Mouse (Mus musculus) lung, embryonic 15.5 days (tissue): ENCODE data around the gene Wnt3. TPM values are rescaled to one million over a fixed set of nuclear protein-coding genes. Genes with fewer than 3 reads are reported as not detected.

ENCODE experiments used
- ATAC-seq: fragments of 200-750 bp; cut with Nextera tagmentation; 2 replicates; pipeline ENCODE4 v1.8.0; 2017; ENCODE audit warnings: moderate number of reproducible peaks, borderline replicate concordance; ENCODE audit not compliant: low FRiP score, low TSS enrichment; ENCODE audit errors: extremely low read depth
- H3K27ac ChIP-seq: fragments of 300-500 bp; sonication (generic); 2 replicates; pipeline ENCODE4 v1.5.1; 2015; ENCODE audit warnings: moderate library complexity, mild to moderate bottlenecking, inconsistent platforms
- H3K27me3 ChIP-seq: fragments of 300-500 bp; sonication (generic); 2 replicates; pipeline ENCODE4 v1.6.1; 2015; ENCODE audit warnings: inconsistent platforms
- H3K36me3 ChIP-seq: fragments of 300-500 bp; sonication (generic); 2 replicates; pipeline ENCODE4 v1.6.1; 2015; ENCODE audit warnings: inconsistent platforms
- H3K4me1 ChIP-seq: fragments of 300-500 bp; sonication (generic); 2 replicates; pipeline ENCODE4 v1.6.1; 2015; ENCODE audit warnings: inconsistent platforms
- H3K4me2 ChIP-seq: fragments of 300-500 bp; sonication (generic); 2 replicates; pipeline ENCODE4 v1.6.1; 2015; ENCODE audit warnings: inconsistent platforms, mild to moderate bottlenecking, moderate library complexity
- H3K4me3 ChIP-seq: fragments of 300-500 bp; sonication (generic); 2 replicates; pipeline ENCODE4 v1.5.1; 2015; ENCODE audit warnings: mild to moderate bottlenecking, inconsistent platforms
- H3K9ac ChIP-seq: fragments of 300-500 bp; sonication (generic); 2 replicates; pipeline ENCODE4 v1.6.1; 2015; ENCODE audit warnings: inconsistent platforms
- H3K9me3 ChIP-seq: fragments of 300-500 bp; sonication (generic); 2 replicates; pipeline ENCODE4 v1.6.1; 2016; ENCODE audit warnings: inconsistent platforms
- WGBS: fragments of 180-500 bp; shearing (Covaris S2); methylation state at CpG from one replicate; pipeline ENCODE4 v1.1.7; 2015; 5-methylcytosine and 5-hydroxymethylcytosine counted together
- polyA plus RNA-seq: library from polyadenylated mRNA; unstranded; fragments of >200 nt; fragmentation: Nextera tagmentation; extraction: Ambion mirVana; gene quantifications from 2 replicates; pipeline ENCODE4 v1.2.1, GENCODE M21; 2015

Wnt3 gene
- polyA plus RNA-seq: 0.09 and 0.23 TPM in 2 replicates

DNA sequence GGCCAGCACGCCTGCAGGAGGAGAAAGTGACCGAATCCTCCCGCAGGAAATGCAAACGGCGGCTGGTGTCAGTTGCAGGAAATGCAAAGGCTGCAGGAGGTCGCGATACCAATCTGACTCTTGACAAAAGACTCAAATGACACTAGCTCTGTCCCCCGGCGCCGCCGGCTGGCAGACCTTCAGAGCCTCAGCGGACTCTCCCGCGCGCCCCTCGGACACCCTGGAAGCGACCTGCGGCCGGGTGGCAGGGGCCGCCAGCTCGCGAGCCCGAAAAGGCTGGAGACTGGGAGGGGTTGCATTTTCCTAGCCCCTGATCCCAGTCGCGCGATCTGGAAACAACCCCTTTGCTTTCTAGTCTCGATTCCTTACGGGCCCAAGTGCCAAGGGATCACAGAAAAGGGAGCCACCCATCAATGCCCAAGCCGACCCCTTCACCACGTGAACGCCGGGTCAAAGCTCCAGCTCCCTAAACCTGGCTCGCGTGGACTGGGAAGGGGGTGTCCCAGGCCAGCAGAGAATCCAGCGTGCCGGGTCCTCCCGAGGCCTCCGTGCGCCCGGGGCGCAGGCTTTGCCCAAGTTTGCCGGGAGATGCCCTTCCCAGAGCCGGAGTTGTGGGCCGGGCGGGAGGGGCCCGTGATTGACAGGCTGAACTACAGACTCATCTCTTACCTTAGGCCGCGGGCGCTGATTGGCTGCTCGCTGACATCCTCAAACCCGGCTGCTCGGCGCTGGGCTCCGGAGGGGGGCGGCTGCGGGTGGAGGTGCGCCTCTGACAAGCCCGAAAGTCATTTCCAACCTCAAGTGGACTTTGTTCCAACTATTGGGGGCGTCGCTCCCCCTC is at the start of gene Wnt3:
Gene Wnt3, plus strand, starts transcription at position 764 of the 841 bp plus-strand sequence.
- peaks cover 88% of the 10 kb centered on the region for H3K27me3 ChIP-seq
- no peaks in the 10 kb centered on the region for H3K36me3 ChIP-seq
- under 1% methylated on average over 60 of the region's 60 CpGs for WGBS
- H3K9me3 ChIP-seq: no peaks in the 10 kb centered on the region
- peak within 1 kb of the TSS; percentile 18 for H3K4me3 ChIP-seq
- no peak within 1 kb of the TSS for H3K27ac ChIP-seq
- H3K4me1 ChIP-seq: peaks cover 12% of the 10 kb centered on the region
- H3K9ac ChIP-seq: no peak within 1 kb of the TSS
- no peak for ATAC-seq
- peak within 1 kb of the TSS; percentile 43 for H3K4me2 ChIP-seq

DNA sequence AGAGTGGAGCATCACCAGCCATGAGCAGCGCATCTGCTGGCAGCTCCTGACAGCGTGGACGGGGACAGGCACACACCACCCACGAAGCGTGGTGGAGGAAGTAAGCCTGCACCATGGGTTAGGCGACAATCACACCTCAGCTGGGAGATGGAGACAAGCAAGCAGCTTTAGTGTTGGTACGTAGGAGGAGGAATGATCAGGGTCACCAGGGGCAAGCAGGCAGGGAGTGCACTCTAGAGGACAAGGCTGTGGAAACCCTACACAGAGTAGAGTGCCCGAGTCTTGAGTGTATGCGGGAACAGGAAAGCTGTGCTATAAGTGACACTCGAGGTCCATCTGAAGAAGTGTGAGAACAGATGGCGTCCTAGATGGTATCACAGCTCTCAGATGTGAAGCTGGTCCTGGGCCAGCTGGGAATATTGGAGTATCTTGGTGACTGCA is 49.6 kb upstream of the Wnt3 start:
- Histone ChIP-seq H3K9me3 (no peaks in the 10 kb centered on the region), H3K36me3 (no peaks in the 10 kb centered on the region), H3K27me3 (no peaks in the 10 kb centered on the region), H3K27ac (no peak overlapping the region), H3K4me2 (no peak overlapping the region), H3K4me3 (no peak overlapping the region), H3K4me1 (peaks cover 5% of the 10 kb centered on the region; the same call in 1 of the 2 replicates), H3K9ac (no peak overlapping the region)
- WGBS: 49% methylated on average over 11 of the region's 11 CpGs
- ATAC-seq: no peak

- H3K9me3 ChIP-seq: no peaks in the 10 kb centered on the region
- H3K36me3 ChIP-seq: no peaks in the 10 kb centered on the region
- no peak overlapping the region for H3K9ac ChIP-seq
- peaks cover 6% of the 10 kb centered on the region; the same call in 1 of the 2 replicates for H3K4me1 ChIP-seq
- 65% methylated on average over 9 of the region's 9 CpGs for WGBS
- no peaks in the 10 kb centered on the region for H3K27me3 ChIP-seq
- H3K4me3 ChIP-seq: no peak overlapping the region
- no peak overlapping the region for H3K27ac ChIP-seq
- H3K4me2 ChIP-seq: no peak overlapping the region
- ATAC-seq: no peak
Measured at GRCm38 (mm10) chr11:103729282-103729985, 44.5 kb upstream of the Wnt3 start.

GRCm38 (mm10) chr11:103731594-103731993 is 42.4 kb upstream of the Wnt3 start:
- Histone ChIP-seq H3K4me3 (no peak overlapping the region), H3K9ac (no peak overlapping the region), H3K27ac (no peak overlapping the region), H3K4me2 (no peak overlapping the region), H3K9me3 (no peaks in the 10 kb centered on the region), H3K36me3 (no peaks in the 10 kb centered on the region), H3K4me1 (peaks cover 14% of the 10 kb centered on the region), H3K27me3 (no peaks in the 10 kb centered on the region)
- ATAC-seq: no peak
- 70% methylated on average over 9 of the region's 9 CpGs for WGBS

DNA sequence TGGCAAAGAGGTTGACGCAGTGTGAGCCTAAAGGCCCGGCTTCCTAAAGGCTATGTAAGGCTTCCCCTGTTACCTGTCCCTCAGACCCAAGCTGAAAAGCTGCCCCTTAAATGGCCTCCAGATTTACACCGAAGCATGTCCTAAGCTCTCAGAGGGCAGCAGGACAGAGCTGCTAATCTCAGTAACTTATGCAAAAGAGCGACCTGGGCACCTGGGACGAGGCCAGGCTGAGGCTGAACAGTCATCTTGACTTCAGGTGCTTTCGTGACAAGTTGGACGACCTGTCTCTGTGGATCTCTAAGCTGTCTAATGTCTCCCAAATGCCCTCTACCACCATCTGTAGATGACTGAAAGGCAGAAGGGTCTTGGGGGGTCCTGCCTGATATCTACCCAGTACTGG is 41.6 kb upstream of the Wnt3 start:
- H3K9me3 ChIP-seq: no peaks in the 10 kb centered on the region
- no peak overlapping the region for H3K27ac ChIP-seq
- H3K27me3 ChIP-seq: no peaks in the 10 kb centered on the region
- no peak for ATAC-seq
- H3K4me1 ChIP-seq: peaks cover 14% of the 10 kb centered on the region
- no peak overlapping the region for H3K9ac ChIP-seq
- no peaks in the 10 kb centered on the region for H3K36me3 ChIP-seq
- 76% methylated on average over 7 of the region's 7 CpGs for WGBS
- no peak overlapping the region for H3K4me3 ChIP-seq
- no peak overlapping the region for H3K4me2 ChIP-seq

DNA sequence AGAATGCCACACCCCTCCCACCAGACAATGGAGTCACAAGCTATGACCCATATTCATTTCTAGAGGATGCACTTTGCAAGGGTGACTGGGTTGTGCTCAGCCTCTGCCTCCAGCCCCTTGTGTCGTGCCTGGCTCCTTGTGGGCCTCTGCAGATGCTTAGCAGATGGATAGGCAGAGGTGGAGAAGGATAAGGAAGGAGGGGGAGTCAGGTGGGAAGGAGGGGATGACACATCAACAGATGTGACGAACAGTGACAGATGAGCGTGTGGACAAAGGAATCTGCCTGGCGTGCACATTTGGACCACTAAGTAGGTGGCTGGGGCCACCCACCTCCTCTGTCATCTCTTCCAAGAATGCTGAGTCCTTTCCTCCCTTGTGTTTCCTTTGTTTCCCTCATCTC is 40.9 kb upstream of the Wnt3 start:
- H3K27ac ChIP-seq: no peak overlapping the region
- H3K4me1 ChIP-seq: peaks cover 14% of the 10 kb centered on the region
- H3K9me3 ChIP-seq: no peaks in the 10 kb centered on the region
- whole genome bisulfite sequencing: 58% methylated on average over 4 of the region's 4 CpGs
- H3K9ac ChIP-seq: no peak overlapping the region
- no peaks in the 10 kb centered on the region for H3K36me3 ChIP-seq
- H3K4me2 ChIP-seq: no peak overlapping the region
- H3K27me3 ChIP-seq: no peaks in the 10 kb centered on the region
- ATAC-seq: no peak
- no peak overlapping the region for H3K4me3 ChIP-seq

- Histone ChIP-seq H3K27ac (no peak overlapping the region), H3K9me3 (no peaks in the 10 kb centered on the region), H3K36me3 (no peaks in the 10 kb centered on the region), H3K4me3 (no peak overlapping the region), H3K4me1 (peaks cover 14% of the 10 kb centered on the region), H3K9ac (no peak overlapping the region), H3K27me3 (no peaks in the 10 kb centered on the region), H3K4me2 (no peak overlapping the region)
- WGBS: 72% methylated on average over 2 of the region's 2 CpGs
- ATAC-seq: no peak
Measured at GRCm38 (mm10) chr11:103733961-103734360, 40.0 kb upstream of the Wnt3 start.

GRCm38 (mm10) chr11:103734411-103735045 is 39.4 kb upstream of the Wnt3 start:
- Histone ChIP-seq H3K9me3 (no peaks in the 10 kb centered on the region), H3K4me1 (peaks cover 14% of the 10 kb centered on the region), H3K9ac (no peak overlapping the region), H3K27ac (no peak overlapping the region), H3K27me3 (no peaks in the 10 kb centered on the region), H3K4me3 (no peak overlapping the region), H3K4me2 (no peak overlapping the region), H3K36me3 (no peaks in the 10 kb centered on the region)
- 56% methylated on average over 4 of the region's 5 CpGs for WGBS
- no peak for ATAC-seq

GRCm38 (mm10) chr11:103735046-103735781 is 38.7 kb upstream of the Wnt3 start:
- peaks cover 14% of the 10 kb centered on the region for H3K4me1 ChIP-seq
- H3K36me3 ChIP-seq: no peaks in the 10 kb centered on the region
- no peaks in the 10 kb centered on the region for H3K27me3 ChIP-seq
- 47% methylated on average over 19 of the region's 19 CpGs for WGBS
- no peak overlapping the region for H3K4me3 ChIP-seq
- no peak overlapping the region for H3K4me2 ChIP-seq
- H3K9me3 ChIP-seq: no peaks in the 10 kb centered on the region
- H3K9ac ChIP-seq: no peak overlapping the region
- no peak for ATAC-seq
- no peak overlapping the region for H3K27ac ChIP-seq

DNA sequence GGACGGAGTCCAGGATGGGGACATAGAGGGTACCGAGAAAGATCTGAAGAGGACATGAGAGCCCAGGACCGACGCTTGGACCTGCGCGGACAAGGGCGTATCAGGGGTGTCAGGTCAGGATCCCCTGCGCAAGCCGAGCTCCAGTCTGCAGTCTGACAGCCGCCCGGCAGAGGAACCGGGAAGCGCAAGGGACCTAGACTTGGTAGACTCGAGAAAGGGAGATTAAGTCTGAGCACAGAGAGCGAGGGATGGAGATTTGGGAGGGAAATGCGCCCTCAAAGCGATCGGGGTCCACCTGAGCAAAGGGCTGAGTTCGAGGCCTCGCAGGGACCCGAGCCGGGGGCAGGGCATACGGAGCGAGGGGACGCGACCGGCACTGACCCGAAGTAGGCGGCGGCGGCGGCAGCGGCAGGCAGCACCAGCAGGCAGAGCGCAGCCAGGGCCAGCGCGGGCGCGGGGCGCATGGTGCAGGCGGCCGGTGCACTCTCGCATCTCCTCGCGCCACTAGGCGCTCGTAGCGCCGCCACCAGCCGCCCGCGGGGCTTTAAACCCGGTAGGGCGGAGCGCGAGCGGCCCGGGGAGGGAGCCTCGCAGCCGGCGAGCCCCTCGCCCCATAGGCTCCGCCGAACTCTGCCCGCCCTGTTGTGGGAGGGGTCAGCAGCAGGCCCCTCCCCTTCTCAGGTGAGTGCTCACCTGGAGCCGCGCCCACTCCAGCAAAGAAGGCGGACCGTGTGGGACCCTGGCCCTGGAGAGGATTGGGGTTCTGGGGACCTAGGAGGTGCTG is 24.5 kb upstream of the Wnt3 start, which contains the start of gene Wnt9b:
Gene Wnt9b, minus strand, starts transcription at position 516 of the 784 bp plus-strand sequence.
- H3K4me3 ChIP-seq: peak within 1 kb of the TSS; percentile 42
- peak within 1 kb of the TSS; percentile 85 for H3K4me2 ChIP-seq
- H3K9ac ChIP-seq: peak within 1 kb of the TSS; percentile 17; the same call in 1 of the 2 replicates
- under 1% methylated on average over 61 of the region's 68 CpGs for WGBS
- H3K27me3 ChIP-seq: peaks cover 77% of the 10 kb centered on the region
- peak; percentile 72 for ATAC-seq
- no peak within 1 kb of the TSS for H3K27ac ChIP-seq
- H3K36me3 ChIP-seq: no peaks in the 10 kb centered on the region
- no peaks in the 10 kb centered on the region for H3K9me3 ChIP-seq
- peaks cover 12% of the 10 kb centered on the region; the same call in 1 of the 2 replicates for H3K4me1 ChIP-seq
